In the genomic region with DNA sequence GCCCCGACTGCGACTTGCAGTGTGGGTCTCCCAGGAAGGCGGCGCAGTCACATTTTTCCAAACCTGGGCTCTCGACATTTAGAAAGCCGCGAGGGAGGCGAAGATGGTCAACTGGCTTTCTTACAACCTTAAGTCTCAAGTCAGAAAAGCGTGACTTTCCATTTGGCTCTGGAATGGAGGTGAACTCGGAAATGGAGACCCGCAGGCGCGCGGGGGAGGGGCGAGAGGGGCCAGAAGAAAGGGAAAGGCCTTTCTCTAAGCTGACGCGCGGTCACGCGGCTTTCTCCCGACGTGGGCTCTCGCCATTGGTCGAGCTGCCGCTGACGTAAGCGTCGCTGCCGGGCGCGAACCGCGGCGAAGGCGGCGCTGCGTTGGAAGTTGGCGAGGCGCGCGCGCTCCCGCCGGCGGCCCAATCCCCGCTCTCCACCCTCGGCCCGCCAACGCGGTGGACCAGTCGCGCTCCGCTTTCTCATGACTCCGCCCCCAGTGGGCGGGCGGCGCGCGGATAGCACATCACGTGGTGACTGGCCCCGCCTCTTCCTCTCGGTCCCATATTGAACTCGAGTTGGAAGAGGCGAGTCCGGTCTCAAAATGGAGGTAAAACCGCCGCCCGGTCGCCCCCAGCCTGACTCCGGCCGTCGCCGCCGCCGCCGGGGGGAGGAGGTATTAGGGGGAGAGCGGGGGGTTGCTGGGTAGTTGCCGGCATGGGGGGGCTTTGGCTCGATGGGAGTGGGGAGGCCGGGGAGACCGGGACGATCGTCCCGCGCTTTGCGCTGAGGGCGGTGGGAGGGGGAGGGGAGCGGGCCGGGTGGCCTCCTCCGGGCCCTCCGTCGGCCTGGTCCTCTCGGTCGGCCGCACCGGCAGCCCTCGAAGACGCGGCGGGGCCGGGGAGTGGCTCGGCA, we compare ENCODE assay signal across 8 mouse cellular contexts. TPM values are rescaled to one million over a fixed set of nuclear protein-coding genes. Genes with fewer than 3 reads are reported as not detected.
DNase-seq lines count a peak whose midpoint lies in the region; ATAC-seq and TF ChIP-seq lines count a peak whose summit lies in the region.

Gene Hnrnpa3 (plus strand): TSS at position 535 of the 902 bp plus-strand sequence.

- WGBS in forebrain, embryonic 12.5 days, result under 1% methylated on average over 90 of the region's 102 CpGs
- WGBS in heart, postnatal 0 days, result under 1% methylated on average over 79 of the region's 102 CpGs
- WGBS in large intestine, adult 2 months, result under 1% methylated on average over 96 of the region's 102 CpGs
- under 1% methylated on average over 75 of the region's 102 CpGs for WGBS in liver, postnatal 0 days (ENCODE audit: insufficient replicate concordance)
- WGBS in neural tube, embryonic 14.5 days, result under 1% methylated on average over 78 of the region's 102 CpGs

- peak within 1 kb of the TSS; percentile 95 for H3K4me3 ChIP-seq in E14TG2a.4 (replicated peaks; ENCODE audit: low read length)
- H3K4me3 ChIP-seq in forebrain, embryonic 12.5 days (replicated peaks), result peak within 1 kb of the TSS; percentile 94
- peak within 1 kb of the TSS; percentile 97 for H3K4me3 ChIP-seq in heart, postnatal 0 days (ENCODE audit: low read depth, low read length)
- peak within 1 kb of the TSS; percentile 97 for H3K4me3 ChIP-seq in liver, postnatal 0 days (ENCODE audit: low read depth, low read length)
- peak within 1 kb of the TSS; percentile 73 for H3K4me3 ChIP-seq in neural tube, embryonic 14.5 days (ENCODE audit: low read depth, low read length)

- peaks cover 42% of the 10 kb centered on the region for H3K36me3 ChIP-seq in E14TG2a.4 (ENCODE audit: insufficient read depth, low read length)
- peaks cover 20% of the 10 kb centered on the region for H3K36me3 ChIP-seq in forebrain, embryonic 12.5 days (replicated peaks)
- H3K36me3 ChIP-seq in heart, postnatal 0 days (replicated peaks; ENCODE audit: control insufficient read depth, insufficient read depth, low read length), result peaks cover 17% of the 10 kb centered on the region
- H3K36me3 ChIP-seq in liver, postnatal 0 days (replicated peaks; ENCODE audit: insufficient read depth, low read length), result peaks cover 27% of the 10 kb centered on the region
- H3K36me3 ChIP-seq in neural tube, embryonic 14.5 days (ENCODE audit: control insufficient read depth, insufficient read depth, low read length), result peaks cover 17% of the 10 kb centered on the region

- ATAC-seq in forebrain, embryonic 12.5 days (ENCODE audit: low FRiP score), result peak; percentile 95
- peak; percentile 94 for ATAC-seq in heart, postnatal 0 days (ENCODE audit: insufficient read depth, low read depth)
- peak; percentile 93 for ATAC-seq in liver, postnatal 0 days
- ATAC-seq in neural tube, embryonic 14.5 days (ENCODE audit: low read depth), result peak; percentile 95

- TF ChIP-seq CTCF in E14TG2a.4 (conservative IDR thresholded peaks at IDR 0.05; ENCODE audit: low read length), result no peak
- no peak for TF ChIP-seq CTCF in heart, postnatal 0 days (IDR thresholded peaks at IDR 0.05; ENCODE audit: low read depth)
- TF ChIP-seq CTCF in liver, postnatal 0 days (IDR thresholded peaks at IDR 0.05; ENCODE audit: low read depth), result peak; percentile 4; the same call in 1 of the 2 replicates

- H3K4me2 ChIP-seq in forebrain, embryonic 12.5 days, result peak within 1 kb of the TSS; percentile 73
- H3K4me2 ChIP-seq in heart, postnatal 0 days (ENCODE audit: low read depth, low read length), result peak within 1 kb of the TSS; percentile 79
- peak within 1 kb of the TSS; percentile 90 for H3K4me2 ChIP-seq in liver, postnatal 0 days (ENCODE audit: low read depth, low read length)
- peak within 1 kb of the TSS; percentile 74 for H3K4me2 ChIP-seq in neural tube, embryonic 14.5 days (ENCODE audit: low read depth, low read length)

- peak within 1 kb of the TSS; percentile 98 for H3K9ac ChIP-seq in forebrain, embryonic 12.5 days
- H3K9ac ChIP-seq in heart, postnatal 0 days (replicated peaks; ENCODE audit: low read depth, low read length), result peak within 1 kb of the TSS; percentile 100
- H3K9ac ChIP-seq in liver, postnatal 0 days (replicated peaks), result peak within 1 kb of the TSS; percentile 99
- peak within 1 kb of the TSS; percentile 87 for H3K9ac ChIP-seq in neural tube, embryonic 14.5 days (replicated peaks; ENCODE audit: low read depth, low read length)

- H3K4me1 ChIP-seq in E14TG2a.4 (replicated peaks; ENCODE audit: low read depth, low read length), result peaks cover 58% of the 10 kb centered on the region
- peaks cover 20% of the 10 kb centered on the region for H3K4me1 ChIP-seq in forebrain, embryonic 12.5 days
- H3K4me1 ChIP-seq in heart, postnatal 0 days (ENCODE audit: control insufficient read depth, insufficient read depth), result peaks cover 8% of the 10 kb centered on the region
- H3K4me1 ChIP-seq in liver, postnatal 0 days (ENCODE audit: insufficient read depth), result peaks cover 14% of the 10 kb centered on the region
- peaks cover 10% of the 10 kb centered on the region for H3K4me1 ChIP-seq in neural tube, embryonic 14.5 days (ENCODE audit: control insufficient read depth, insufficient read depth, low read length)

- H3K9me3 ChIP-seq in E14TG2a.4 (ENCODE audit: low read length), result no peaks in the 10 kb centered on the region
- no peaks in the 10 kb centered on the region for H3K9me3 ChIP-seq in forebrain, embryonic 12.5 days
- no peaks in the 10 kb centered on the region for H3K9me3 ChIP-seq in heart, postnatal 0 days (replicated peaks; ENCODE audit: control insufficient read depth, low read length)
- no peaks in the 10 kb centered on the region for H3K9me3 ChIP-seq in liver, postnatal 0 days (ENCODE audit: low read length)
- no peaks in the 10 kb centered on the region for H3K9me3 ChIP-seq in neural tube, embryonic 14.5 days (ENCODE audit: control insufficient read depth, low read length)

- H3K27me3 ChIP-seq in E14TG2a.4 (ENCODE audit: insufficient read depth, low read length), result no peaks in the 10 kb centered on the region
- H3K27me3 ChIP-seq in forebrain, embryonic 12.5 days, result no peaks in the 10 kb centered on the region
- H3K27me3 ChIP-seq in heart, postnatal 0 days (ENCODE audit: control insufficient read depth, insufficient read depth, low read length), result no peaks in the 10 kb centered on the region
- H3K27me3 ChIP-seq in liver, postnatal 0 days (ENCODE audit: insufficient read depth, low read length), result no peaks in the 10 kb centered on the region
- H3K27me3 ChIP-seq in neural tube, embryonic 14.5 days (ENCODE audit: control insufficient read depth, insufficient read depth, low read length), result no peaks in the 10 kb centered on the region

- H3K27ac ChIP-seq in forebrain, embryonic 12.5 days, result peak within 1 kb of the TSS; percentile 98
- H3K27ac ChIP-seq in heart, postnatal 0 days (ENCODE audit: low read depth), result peak within 1 kb of the TSS; percentile 100
- peak within 1 kb of the TSS; percentile 99 for H3K27ac ChIP-seq in liver, postnatal 0 days (ENCODE audit: low read depth)
- peak within 1 kb of the TSS; percentile 100 for H3K27ac ChIP-seq in neural tube, embryonic 14.5 days (ENCODE audit: low read depth, low read length)

- peak; percentile 90 for TF ChIP-seq EP300 in heart, postnatal 0 days (IDR thresholded peaks at IDR 0.05; ENCODE audit: low read depth)
- TF ChIP-seq EP300 in liver, postnatal 0 days (IDR thresholded peaks at IDR 0.05; ENCODE audit: low read depth), result peak; percentile 29; the same call in 1 of the 2 replicates

- DNase-seq in c-Kit-positive CD71-positive TER-119-positive erythroid progenitor cells, embryonic 14.5 days (ENCODE audit: low spot score), result peak; percentile 98
- DNase-seq in heart, postnatal 0 days (ENCODE audit: low spot score), result peak; percentile 98
- peak; percentile 81 for DNase-seq in large intestine, adult 2 months (ENCODE audit: low read depth, low spot score)
- DNase-seq in liver, postnatal 0 days, result peak; percentile 98
- peak; percentile 99 for DNase-seq in testis, postnatal 10 days (ENCODE audit: low spot score)

RNA-seq across cellular contexts. Expression of gene Hnrnpa3, which starts in this region (rescaled TPM):
- polyA plus RNA-seq in forebrain, embryonic 12.5 days (2016; fragmentation: Nextera tagmentation; extraction: Ambion mirVana), result 448 and 488 TPM in 2 replicates
- 26.0 and 33.9 TPM in 2 replicates for total RNA-seq in heart, postnatal 0 days (2014; rRNA removed; ENCODE audit: low replicate concordance)
- 93.6 and 102 TPM in 2 replicates for polyA plus RNA-seq in heart, postnatal 0 days (2015; fragmentation: Nextera tagmentation; extraction: Ambion mirVana)
- 25.8 and 28.1 TPM in 2 replicates for polyA plus RNA-seq in large intestine, adult 2 months (2012; rRNA removed)
- 86.9 and 90.7 TPM in 2 replicates for polyA plus RNA-seq in liver, postnatal 0 days (2015; fragmentation: Nextera tagmentation; extraction: Ambion mirVana)
- 130 and 168 TPM in 2 replicates for polyA plus RNA-seq in neural tube, embryonic 14.5 days (2014; fragmentation: Nextera tagmentation; extraction: Ambion mirVana)

Comparison
In these comparisons a context has a peak if more than half of its experiments do, and no peak if none do; other contexts are left out.
1. Peak in every context shown above with its lines: DNase-seq, ATAC-seq, H3K4me3 ChIP-seq and H3K27ac ChIP-seq.